Mouse (Mus musculus) lung, postnatal 0 days (tissue): Measurements from ENCODE around the gene Vrk3. TPM values are rescaled to one million over a fixed set of nuclear protein-coding genes. Genes with fewer than 3 reads are reported as not detected.

Experiments
- ATAC-seq: fragments of 200-750 bp; cut with Nextera tagmentation; 2 replicates; pipeline ENCODE4 v1.8.0; 2017; ENCODE audit warnings: moderate library complexity
- DNase-seq: peaks from one replicate; pipeline ENCODE4 v3.0.0-alpha.2; 2016; ENCODE audit warnings: low spot score
- H3K27ac ChIP-seq: fragments of 300-500 bp; sonication (generic); 2 replicates; pipeline ENCODE4 v1.5.1; 2014; ENCODE audit warnings: antibody characterized with exemption, mild to moderate bottlenecking, low read length, mixed read lengths
- H3K27me3 ChIP-seq: fragments of 300-500 bp; sonication (generic); replicated peaks from 2 replicates; pipeline ENCODE4 v1.6.1; 2014; ENCODE audit warnings: low read length, mixed read lengths; ENCODE audit not compliant: insufficient read depth
- H3K36me3 ChIP-seq: fragments of 300-500 bp; sonication (generic); 2 replicates; pipeline ENCODE4 v1.6.1; 2014; ENCODE audit warnings: low read length, mixed read lengths; ENCODE audit not compliant: insufficient read depth
- H3K4me1 ChIP-seq: fragments of 300-500 bp; sonication (generic); 2 replicates; pipeline ENCODE4 v1.6.1; 2014; ENCODE audit warnings: antibody characterized with exemption, low read depth, low read length, mixed read lengths; ENCODE audit not compliant: insufficient read depth
- H3K4me2 ChIP-seq: fragments of 300-500 bp; sonication (generic); replicated peaks from 2 replicates; pipeline ENCODE4 v1.6.1; 2014; ENCODE audit warnings: low read depth, mild to moderate bottlenecking, low read length, moderate library complexity, mixed read lengths
- H3K4me3 ChIP-seq: fragments of 300-500 bp; sonication (generic); 2 replicates; pipeline ENCODE4 v1.5.1; 2014; ENCODE audit warnings: low read depth, low read length
- H3K9ac ChIP-seq: fragments of 300-500 bp; sonication (generic); replicated peaks from 2 replicates; pipeline ENCODE4 v1.6.1; 2014; ENCODE audit warnings: low read depth, mild to moderate bottlenecking
- H3K9me3 ChIP-seq: fragments of 300-500 bp; sonication (generic); 2 replicates; pipeline ENCODE4 v1.6.1; 2016; ENCODE audit warnings: low read length, mixed read lengths
- CTCF ChIP-seq: IDR thresholded peaks from 2 replicates; pipeline ENCODE4 v1.5.1; 2016; ENCODE audit warnings: antibody characterized with exemption, mild to moderate bottlenecking
- EP300 ChIP-seq: IDR thresholded peaks from 2 replicates; pipeline ENCODE4 v1.6.1; 2016; ENCODE audit warnings: antibody characterized with exemption, mild to moderate bottlenecking, control low read depth
- WGBS: fragments of 180-500 bp; shearing (Covaris S2); extraction: QIAGEN DNeasy Blood & Tissue Kit; methylation state at CpG from one replicate; pipeline ENCODE4 v1.1.7; 2014; 5-methylcytosine and 5-hydroxymethylcytosine counted together
- polyA plus RNA-seq: library from polyadenylated mRNA; unstranded; fragments of >200 nt; fragmentation: Nextera tagmentation; extraction: Ambion mirVana; gene quantifications from 2 replicates; pipeline ENCODE4 v1.2.1, GENCODE M21; 2015

Vrk3 gene
- polyA plus RNA-seq, 1 experiment from 2014 or later: 48.3 TPM

- DNase-seq: no peak
- Histone ChIP-seq H3K27me3 (no peaks in the 10 kb centered on the region), H3K4me2 (0 out of 2 replicates have a peak overlapping the region, but pooled peaks have one; percentile 17), H3K9ac (no peak overlapping the region), H3K4me1 (peaks cover 18% of the 10 kb centered on the region; the same call in 1 of the 2 replicates), H3K27ac (no peak overlapping the region; the same call in 1 of the 2 replicates), H3K9me3 (no peaks in the 10 kb centered on the region), H3K4me3 (no peak overlapping the region; the same call in 1 of the 2 replicates), H3K36me3 (no peaks in the 10 kb centered on the region)
- TF ChIP-seq EP300 (no peak), CTCF (no peak)
- ATAC-seq: no peak
- WGBS: 35% methylated on average over 6 of the region's 6 CpGs
These were observed 70.6 kb downstream of the Vrk3 start for GRCm38 (mm10) chr7:44818751-44819235.

- TF ChIP-seq EP300: no peak
- no peak for TF ChIP-seq CTCF
- Histone ChIP-seq H3K4me3 (no peak overlapping the region), H3K4me1 (peaks cover 18% of the 10 kb centered on the region; the same call in 1 of the 2 replicates), H3K27ac (no peak overlapping the region; the same call in 1 of the 2 replicates), H3K4me2 (no peak overlapping the region), H3K9ac (no peak overlapping the region; the same call in 1 of the 2 replicates), H3K27me3 (no peaks in the 10 kb centered on the region), H3K36me3 (no peaks in the 10 kb centered on the region), H3K9me3 (no peaks in the 10 kb centered on the region)
- WGBS: 87% methylated on average over 2 of the region's 2 CpGs
- no peak for DNase-seq
- no peak for ATAC-seq
These were observed 71.2 kb downstream of the Vrk3 start for GRCm38 (mm10) chr7:44819391-44819790.

GRCm38 (mm10) chr7:44819863-44820262, 71.7 kb downstream of the Vrk3 start:
- H3K27ac ChIP-seq: no peak overlapping the region
- DNase-seq: no peak

GRCm38 (mm10) chr7:44820525-44820924, 72.3 kb downstream of the Vrk3 start:
- Histone ChIP-seq H3K4me1 (peaks cover 18% of the 10 kb centered on the region; the same call in 1 of the 2 replicates), H3K4me2 (no peak overlapping the region), H3K27ac (no peak overlapping the region), H3K9ac (no peak overlapping the region), H3K36me3 (no peaks in the 10 kb centered on the region), H3K4me3 (no peak overlapping the region), H3K27me3 (no peaks in the 10 kb centered on the region), H3K9me3 (no peaks in the 10 kb centered on the region)
- no peak for ATAC-seq
- 70% methylated on average over 3 of the region's 3 CpGs for WGBS
- TF ChIP-seq EP300 (no peak), CTCF (no peak)
- no peak for DNase-seq

More at GRCm38 (mm10) chr7:44819863-44820262, 71.7 kb downstream of the Vrk3 start:
- peaks cover 18% of the 10 kb centered on the region; the same call in 1 of the 2 replicates for H3K4me1 ChIP-seq
- no peaks in the 10 kb centered on the region for H3K9me3 ChIP-seq
- no peaks in the 10 kb centered on the region for H3K27me3 ChIP-seq
- TF ChIP-seq EP300 (no peak), CTCF (no peak)
- no peak overlapping the region for H3K4me3 ChIP-seq
- no peak overlapping the region for H3K9ac ChIP-seq
- no peaks in the 10 kb centered on the region for H3K36me3 ChIP-seq
- no peak for ATAC-seq
- 46% methylated on average over 4 of the region's 5 CpGs for WGBS
- H3K4me2 ChIP-seq: no peak overlapping the region

GRCm38 (mm10) chr7:44821666-44822448, 73.6 kb downstream of the Vrk3 start:
- DNase-seq: no peak
- no peak for ATAC-seq
- H3K4me3 ChIP-seq: no peak overlapping the region
- WGBS: 74% methylated on average over 7 of the region's 7 CpGs
- no peak overlapping the region for H3K4me2 ChIP-seq
- TF ChIP-seq CTCF (peak; percentile 28; the same call in 1 of the 2 replicates), EP300 (no peak)
- no peaks in the 10 kb centered on the region for H3K36me3 ChIP-seq
- H3K27ac ChIP-seq: no peak overlapping the region
- peaks cover 18% of the 10 kb centered on the region; the same call in 1 of the 2 replicates for H3K4me1 ChIP-seq
- no peaks in the 10 kb centered on the region for H3K27me3 ChIP-seq
- no peak overlapping the region for H3K9ac ChIP-seq
- H3K9me3 ChIP-seq: no peaks in the 10 kb centered on the region

DNA sequence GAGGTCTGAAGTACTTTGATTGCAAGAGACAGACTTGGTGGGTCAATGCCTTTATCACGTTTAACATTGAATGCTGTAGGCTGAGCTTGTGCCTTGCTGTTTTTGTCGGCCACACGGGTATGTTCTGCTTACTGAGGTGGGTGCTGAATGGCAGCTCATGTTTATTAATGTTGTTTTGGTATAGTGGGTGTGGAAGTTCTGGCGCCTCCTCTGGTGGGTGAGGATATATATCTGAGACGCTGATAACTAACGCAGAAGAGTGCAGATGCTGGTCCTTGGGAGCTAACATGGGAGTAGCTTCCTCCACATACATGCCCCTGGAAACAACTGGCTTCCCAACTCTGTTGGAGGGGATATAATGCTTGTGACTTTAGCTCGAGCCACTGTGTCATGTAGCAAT, 75.2 kb downstream of the Vrk3 start:
- no peak overlapping the region for H3K4me3 ChIP-seq
- ATAC-seq (no peak), DNase-seq (no peak)
- H3K9ac ChIP-seq: no peak overlapping the region
- H3K36me3 ChIP-seq: no peaks in the 10 kb centered on the region
- H3K27me3 ChIP-seq: no peaks in the 10 kb centered on the region
- WGBS: 45% methylated on average over 7 of the region's 7 CpGs
- no peak overlapping the region for H3K4me2 ChIP-seq
- TF ChIP-seq EP300: no peak
- TF ChIP-seq CTCF: peak; percentile 38
- no peak overlapping the region for H3K27ac ChIP-seq
- peaks cover 7% of the 10 kb centered on the region; the same call in 1 of the 2 replicates for H3K4me1 ChIP-seq
- H3K9me3 ChIP-seq: no peaks in the 10 kb centered on the region
